Mouse (Mus musculus): ENCODE data around the gene Klhdc8b. TPM values are rescaled to one million over a fixed set of nuclear protein-coding genes. Genes with fewer than 3 reads are reported as not detected.

Gene Klhdc8b
- polyA plus RNA-seq, 1 experiment from 2014 or later, result 59.8 TPM

GRCm38 (mm10) chr9:108490559-108491285 is 29.3 kb upstream of the Klhdc8b start, which contains the start of gene Usp19:
Gene Usp19 (plus strand): TSS chr9:108490602.
- WGBS, result under 1% methylated on average over 69 of the region's 69 CpGs

GRCm38 (mm10) chr9:108489702-108490558 is 28.5 kb upstream of the Klhdc8b start:
- peak overlapping the region; percentile 92 for H3K4me2 ChIP-seq
- 65% methylated on average over 26 of the region's 26 CpGs for WGBS
- peak overlapping the region; percentile 85 for H3K9ac ChIP-seq (replicated peaks)
- ATAC-seq (ENCODE audit: low FRiP score), result peak; percentile 21; the same call in 1 of the 2 replicates
- no peaks in the 10 kb centered on the region for H3K9me3 ChIP-seq (replicated peaks)
- peak overlapping the region; percentile 98 for H3K27ac ChIP-seq (replicated peaks)
- H3K4me3 ChIP-seq (replicated peaks), result peak overlapping the region; percentile 88
- peaks cover 32% of the 10 kb centered on the region for H3K36me3 ChIP-seq
- peaks cover 27% of the 10 kb centered on the region for H3K4me1 ChIP-seq
- no peaks in the 10 kb centered on the region for H3K27me3 ChIP-seq (replicated peaks)

More at GRCm38 (mm10) chr9:108490559-108491285, 29.3 kb upstream of the Klhdc8b start, which contains the start of gene Usp19:
- H3K9me3 ChIP-seq (replicated peaks), result no peaks in the 10 kb centered on the region
- H3K27ac ChIP-seq (replicated peaks), result peak within 1 kb of the TSS; percentile 98
- peak within 1 kb of the TSS; percentile 85 for H3K9ac ChIP-seq (replicated peaks)
- ATAC-seq (ENCODE audit: low FRiP score), result peak; percentile 96
- H3K4me1 ChIP-seq, result peaks cover 27% of the 10 kb centered on the region
- H3K4me2 ChIP-seq, result peak within 1 kb of the TSS; percentile 92
- H3K27me3 ChIP-seq (replicated peaks), result no peaks in the 10 kb centered on the region
- H3K4me3 ChIP-seq (replicated peaks), result peak within 1 kb of the TSS; percentile 88
- H3K36me3 ChIP-seq, result peaks cover 40% of the 10 kb centered on the region

GRCm38 (mm10) chr9:108489215-108489614 is 27.8 kb upstream of the Klhdc8b start:
- WGBS, result 98% methylated on average over 20 of the region's 20 CpGs

GRCm38 (mm10) chr9:108488403-108488802 is 27.0 kb upstream of the Klhdc8b start:
- H3K27me3 ChIP-seq (replicated peaks), result no peaks in the 10 kb centered on the region
- no peaks in the 10 kb centered on the region for H3K9me3 ChIP-seq (replicated peaks)
- H3K4me2 ChIP-seq, result no peak overlapping the region
- ATAC-seq (ENCODE audit: low FRiP score), result no peak
- no peak overlapping the region for H3K9ac ChIP-seq (replicated peaks)
- no peak overlapping the region for H3K27ac ChIP-seq (replicated peaks)
- 93% methylated on average over 17 of the region's 17 CpGs for WGBS
- H3K4me1 ChIP-seq, result peaks cover 27% of the 10 kb centered on the region
- no peak overlapping the region for H3K4me3 ChIP-seq (replicated peaks)
- peaks cover 17% of the 10 kb centered on the region for H3K36me3 ChIP-seq

More at GRCm38 (mm10) chr9:108489215-108489614, 27.8 kb upstream of the Klhdc8b start:
- Histone ChIP-seq H3K4me2 (no peak overlapping the region), H3K9ac (replicated peaks) (no peak overlapping the region), H3K36me3 (peaks cover 25% of the 10 kb centered on the region), H3K27me3 (replicated peaks) (no peaks in the 10 kb centered on the region), H3K4me1 (peaks cover 27% of the 10 kb centered on the region), H3K9me3 (replicated peaks) (no peaks in the 10 kb centered on the region), H3K27ac (replicated peaks) (peak overlapping the region; percentile 98; the same call in 1 of the 2 replicates), H3K4me3 (replicated peaks) (no peak overlapping the region)
- ATAC-seq (ENCODE audit: low FRiP score), result no peak

- no peak overlapping the region for H3K9ac ChIP-seq (replicated peaks)
- ATAC-seq (ENCODE audit: low FRiP score), result no peak
Observed at GRCm38 (mm10) chr9:108486973-108487530, 25.7 kb upstream of the Klhdc8b start.

GRCm38 (mm10) chr9:108485301-108485875 is 24.0 kb upstream of the Klhdc8b start:
- Histone ChIP-seq H3K4me3 (replicated peaks) (no peak overlapping the region), H3K27ac (replicated peaks) (no peak overlapping the region), H3K4me2 (no peak overlapping the region), H3K36me3 (0 out of 2 replicates have a peak, but pooled peaks cover 4% of the 10 kb centered on the region), H3K27me3 (replicated peaks) (no peaks in the 10 kb centered on the region), H3K9me3 (replicated peaks) (no peaks in the 10 kb centered on the region), H3K4me1 (peaks cover 12% of the 10 kb centered on the region), H3K9ac (replicated peaks) (no peak overlapping the region)
- ATAC-seq (ENCODE audit: low FRiP score), result no peak
- WGBS, result 93% methylated on average over 19 of the region's 19 CpGs

More at GRCm38 (mm10) chr9:108486973-108487530, 25.7 kb upstream of the Klhdc8b start:
- Histone ChIP-seq H3K9me3 (replicated peaks) (no peaks in the 10 kb centered on the region), H3K4me3 (replicated peaks) (no peak overlapping the region), H3K27ac (replicated peaks) (no peak overlapping the region), H3K4me1 (peaks cover 20% of the 10 kb centered on the region), H3K36me3 (0 out of 2 replicates have a peak, but pooled peaks cover 4% of the 10 kb centered on the region), H3K4me2 (no peak overlapping the region), H3K27me3 (replicated peaks) (no peaks in the 10 kb centered on the region)
- WGBS, result 95% methylated on average over 8 of the region's 8 CpGs

- peaks cover 12% of the 10 kb centered on the region for H3K4me1 ChIP-seq
- no peaks in the 10 kb centered on the region for H3K27me3 ChIP-seq (replicated peaks)
- no peak overlapping the region for H3K9ac ChIP-seq (replicated peaks)
- H3K36me3 ChIP-seq, result 0 out of 2 replicates have a peak, but pooled peaks cover 4% of the 10 kb centered on the region
- WGBS, result 95% methylated on average over 15 of the region's 15 CpGs
- no peaks in the 10 kb centered on the region for H3K9me3 ChIP-seq (replicated peaks)
- no peak for ATAC-seq (ENCODE audit: low FRiP score)
- no peak overlapping the region for H3K4me2 ChIP-seq
- no peak overlapping the region for H3K4me3 ChIP-seq (replicated peaks)
- H3K27ac ChIP-seq (replicated peaks), result no peak overlapping the region
Observed at GRCm38 (mm10) chr9:108484021-108484420, 22.6 kb upstream of the Klhdc8b start.

GRCm38 (mm10) chr9:108483051-108483790 is 21.8 kb upstream of the Klhdc8b start:
- Histone ChIP-seq H3K9me3 (replicated peaks) (no peaks in the 10 kb centered on the region), H3K4me3 (replicated peaks) (no peak overlapping the region), H3K4me1 (peaks cover 19% of the 10 kb centered on the region), H3K36me3 (0 out of 2 replicates have a peak, but pooled peaks cover 2% of the 10 kb centered on the region), H3K4me2 (no peak overlapping the region), H3K27ac (replicated peaks) (no peak overlapping the region), H3K9ac (replicated peaks) (no peak overlapping the region), H3K27me3 (replicated peaks) (no peaks in the 10 kb centered on the region)
- WGBS, result 95% methylated on average over 18 of the region's 18 CpGs
- ATAC-seq (ENCODE audit: low FRiP score), result no peak

GRCm38 (mm10) chr9:108481520-108482210 is 20.3 kb upstream of the Klhdc8b start:
- Histone ChIP-seq H3K27me3 (replicated peaks) (no peaks in the 10 kb centered on the region), H3K4me2 (no peak overlapping the region), H3K4me3 (replicated peaks) (no peak overlapping the region), H3K36me3 (no peaks in the 10 kb centered on the region), H3K9me3 (replicated peaks) (no peaks in the 10 kb centered on the region), H3K27ac (replicated peaks) (no peak overlapping the region), H3K9ac (replicated peaks) (no peak overlapping the region), H3K4me1 (peaks cover 19% of the 10 kb centered on the region)
- 94% methylated on average over 19 of the region's 19 CpGs for WGBS
- no peak for ATAC-seq (ENCODE audit: low FRiP score)

GRCm38 (mm10) chr9:108480813-108481519 is 19.6 kb upstream of the Klhdc8b start:
- Histone ChIP-seq H3K4me2 (peak overlapping the region; percentile 51; the same call in 1 of the 2 replicates), H3K9me3 (replicated peaks) (no peaks in the 10 kb centered on the region), H3K36me3 (no peaks in the 10 kb centered on the region), H3K4me1 (peaks cover 19% of the 10 kb centered on the region), H3K27me3 (replicated peaks) (no peaks in the 10 kb centered on the region), H3K9ac (replicated peaks) (no peak overlapping the region), H3K4me3 (replicated peaks) (no peak overlapping the region), H3K27ac (replicated peaks) (no peak overlapping the region)
- ATAC-seq (ENCODE audit: low FRiP score), result no peak
- 93% methylated on average over 28 of the region's 28 CpGs for WGBS

Measured in neural tube, embryonic 15.5 days (tissue).